Mouse (Mus musculus): Measurements from ENCODE around the gene Brip1. TPM values are rescaled to one million over a fixed set of nuclear protein-coding genes. Genes with fewer than 3 reads are reported as not detected.

Gene Brip1
- polyA plus RNA-seq (2015; fragmentation: Nextera tagmentation; extraction: Ambion mirVana) = 3.8 TPM in 2 replicates

GRCm38 (mm10) chr11:86201037-86201786 lies at the start of gene Brip1:
Gene Brip1, minus strand, starts transcription at chr11:86201193.

Other genes with a start within 250 kb of the Brip1 start
- 7.0 and 10.4 TPM in 2 replicates for gene Ints2, start 56.4 kb upstream of the Brip1 start, polyA plus RNA-seq (2015; fragmentation: Nextera tagmentation; extraction: Ambion mirVana)
- 3.9 and 4.4 TPM in 2 replicates for gene Med13, start 156.4 kb upstream of the Brip1 start, polyA plus RNA-seq (2015; fragmentation: Nextera tagmentation; extraction: Ambion mirVana)

All from adrenal gland, postnatal 0 days (tissue).